ENCODE assay signal across 23 mouse cellular contexts in the genomic region with DNA sequence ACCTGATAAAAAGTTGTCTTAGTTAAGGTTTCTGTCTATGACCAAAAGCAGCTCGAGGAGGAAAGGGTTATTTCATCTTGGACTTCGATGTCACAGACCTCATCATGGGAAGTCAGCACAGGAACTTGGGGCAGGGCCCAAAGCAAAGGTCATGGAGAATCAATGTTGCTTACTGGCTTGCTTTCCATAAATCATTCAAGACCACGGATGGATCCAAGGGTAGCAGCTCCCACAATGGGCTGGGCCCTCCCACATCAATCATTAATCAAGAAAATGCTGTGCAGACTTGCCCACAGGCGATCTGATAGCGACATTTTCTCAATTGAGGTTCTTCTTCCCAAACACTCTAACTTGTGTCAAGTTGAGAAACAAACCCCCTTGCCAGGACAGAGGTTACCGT. TPM values are rescaled to one million over a fixed set of nuclear protein-coding genes. Genes with fewer than 3 reads are reported as not detected.
DNase-seq lines count a peak whose midpoint lies in the region; ATAC-seq lines count a peak whose summit lies in the region.
"Had no signal": no experiment of that assay in that cellular context is flagged by ENCODE, and none has a peak within 500 bp of the region (broad histone marks: within the 10 kb centered on the region; RNA-seq: fewer than 3 reads in every experiment).

No protein-coding gene starts in this region.

- H3K27me3 ChIP-seq in kidney, embryonic 16.5 days (ENCODE audit: insufficient read depth, low read length): no peaks in the 10 kb centered on the region
- no peaks in the 10 kb centered on the region for H3K27me3 ChIP-seq in forebrain, embryonic 14.5 days (replicated peaks; ENCODE audit: control insufficient read depth, insufficient read depth, low read length)
- H3K27me3 ChIP-seq in hindbrain, embryonic 13.5 days: no peaks in the 10 kb centered on the region
- H3K27me3 ChIP-seq: forebrain, embryonic 15.5 days; midbrain, embryonic 12.5 days had no signal

- no peak overlapping the region for H3K4me2 ChIP-seq in kidney, embryonic 16.5 days (replicated peaks; ENCODE audit: low read depth, low read length)
- no peak overlapping the region for H3K4me2 ChIP-seq in forebrain, embryonic 14.5 days (ENCODE audit: low read length)
- H3K4me2 ChIP-seq in hindbrain, embryonic 13.5 days: no peak overlapping the region
- H3K4me2 ChIP-seq: forebrain, embryonic 15.5 days; midbrain, embryonic 12.5 days had no signal

- peaks cover 10% of the 10 kb centered on the region; the same call in 1 of the 2 replicates for H3K4me1 ChIP-seq in kidney, embryonic 16.5 days (ENCODE audit: insufficient read depth, low read length)
- H3K4me1 ChIP-seq in forebrain, embryonic 14.5 days (ENCODE audit: control insufficient read depth, insufficient read depth, low read length): 0 out of 2 replicates have a peak, but pooled peaks cover 4% of the 10 kb centered on the region
- H3K4me1 ChIP-seq in hindbrain, embryonic 13.5 days (replicated peaks): 0 out of 2 replicates have a peak, but pooled peaks cover 6% of the 10 kb centered on the region

- no peaks in the 10 kb centered on the region for H3K36me3 ChIP-seq in kidney, embryonic 16.5 days (ENCODE audit: insufficient read depth, low read length)
- no peaks in the 10 kb centered on the region for H3K36me3 ChIP-seq in forebrain, embryonic 14.5 days (ENCODE audit: control insufficient read depth, insufficient read depth, low read length)
- no peaks in the 10 kb centered on the region for H3K36me3 ChIP-seq in hindbrain, embryonic 13.5 days
- H3K36me3 ChIP-seq: forebrain, embryonic 15.5 days; midbrain, embryonic 12.5 days had no signal

- H3K4me3 ChIP-seq in kidney, embryonic 16.5 days (ENCODE audit: low read length): no peak overlapping the region
- no peak overlapping the region for H3K4me3 ChIP-seq in forebrain, embryonic 14.5 days (ENCODE audit: low read depth, low read length)
- no peak overlapping the region for H3K4me3 ChIP-seq in hindbrain, embryonic 13.5 days
- H3K4me3 ChIP-seq: forebrain, embryonic 15.5 days; heart, adult 2 months; midbrain, embryonic 12.5 days; myocyte had no signal

- H3K9me3 ChIP-seq in kidney, embryonic 16.5 days (ENCODE audit: low read length): no peaks in the 10 kb centered on the region
- no peaks in the 10 kb centered on the region for H3K9me3 ChIP-seq in forebrain, embryonic 14.5 days (replicated peaks; ENCODE audit: control insufficient read depth, low read length)
- H3K9me3 ChIP-seq in hindbrain, embryonic 13.5 days: no peaks in the 10 kb centered on the region
- H3K9me3 ChIP-seq: forebrain, embryonic 15.5 days; midbrain, embryonic 12.5 days had no signal

- H3K9ac ChIP-seq in kidney, embryonic 16.5 days (replicated peaks; ENCODE audit: low read length): no peak overlapping the region
- H3K9ac ChIP-seq in forebrain, embryonic 14.5 days (ENCODE audit: low read length): no peak overlapping the region
- no peak overlapping the region for H3K9ac ChIP-seq in hindbrain, embryonic 13.5 days
- H3K9ac ChIP-seq: forebrain, embryonic 15.5 days; liver, embryonic 14.5 days; midbrain, embryonic 12.5 days had no signal

- peak; percentile 52 for DNase-seq in kidney, adult 18-20 months
- peak; percentile 5 for DNase-seq in embryo, embryonic 11 days
- DNase-seq in kidney, adult 8-10 months: peak; percentile 72 to 78
- DNase-seq in forebrain, embryonic 14.5 days (ENCODE audit: low spot score): no peak
- DNase-seq: cerebellum, adult 18-20 months; heart, adult 2 months; heart, postnatal 10 days; layer of hippocampus, adult 9-11 months; lung, postnatal 14 days; retina, postnatal 1 day; thymus, adult 2 months had no signal

- no peak; the same call in 1 of the 2 replicates for ATAC-seq in kidney, embryonic 16.5 days (ENCODE audit: low FRiP score, low TSS enrichment)
- peak; percentile 31 for ATAC-seq in megakaryocyte progenitor cell, adult 5-6 weeks (replicated peaks; ENCODE audit: poor library complexity)
- no peak for ATAC-seq in forebrain, embryonic 14.5 days
- no peak for ATAC-seq in hindbrain, embryonic 13.5 days (ENCODE audit: low FRiP score)
- ATAC-seq: forebrain, embryonic 15.5 days; hindbrain, postnatal 0 days had no signal

- H3K27ac ChIP-seq in kidney, embryonic 16.5 days (ENCODE audit: low read length): no peak overlapping the region
- H3K27ac ChIP-seq in forebrain, embryonic 14.5 days (ENCODE audit: low read depth, low read length): no peak overlapping the region
- no peak overlapping the region for H3K27ac ChIP-seq in hindbrain, embryonic 13.5 days
- H3K27ac ChIP-seq: forebrain, embryonic 15.5 days; heart, adult 2 months; hindbrain, postnatal 0 days; liver, embryonic 14.5 days; midbrain, embryonic 12.5 days had no signal

- WGBS in kidney, embryonic 16.5 days: 14% methylated on average over 6 of the region's 6 CpGs
- WGBS in forebrain, embryonic 14.5 days: 76% methylated on average over 6 of the region's 6 CpGs
- WGBS in hindbrain, embryonic 13.5 days: 42% methylated on average over 6 of the region's 6 CpGs

RNA-seq across cellular contexts. Expression of a gene that starts 27.6 kb away (rescaled TPM):
- 70.2 and 74.5 TPM in 2 replicates for polyA plus RNA-seq in kidney, embryonic 16.5 days (2015; fragmentation: Nextera tagmentation; extraction: Ambion mirVana)
- total RNA-seq in megakaryocyte progenitor cell, adult 5-6 weeks (2015): 51.1 and 55.0 TPM in 2 replicates
- total RNA-seq in megakaryocyte progenitor cell, adult 5-6 weeks (2017): 34.8 and 39.4 TPM in 2 replicates
- polyA plus RNA-seq in forebrain, embryonic 14.5 days (2014; fragmentation: Nextera tagmentation; extraction: Ambion mirVana): 42.5 and 49.5 TPM in 2 replicates
- polyA plus RNA-seq in hindbrain, embryonic 13.5 days (2015; fragmentation: Nextera tagmentation; extraction: Ambion mirVana): 74.1 and 77.0 TPM in 2 replicates

RNA-seq across cellular contexts. Expression of a gene that starts 41.9 kb away (rescaled TPM):
- 524 and 536 TPM in 2 replicates for polyA plus RNA-seq in kidney, embryonic 16.5 days (2015; fragmentation: Nextera tagmentation; extraction: Ambion mirVana)
- 570 and 584 TPM in 2 replicates for total RNA-seq in megakaryocyte progenitor cell, adult 5-6 weeks (2015)
- 744 and 755 TPM in 2 replicates for total RNA-seq in megakaryocyte progenitor cell, adult 5-6 weeks (2017)
- 473 and 475 TPM in 2 replicates for polyA plus RNA-seq in forebrain, embryonic 14.5 days (2014; fragmentation: Nextera tagmentation; extraction: Ambion mirVana)
- polyA plus RNA-seq in hindbrain, embryonic 13.5 days (2015; fragmentation: Nextera tagmentation; extraction: Ambion mirVana): 399 and 409 TPM in 2 replicates

RNA-seq across cellular contexts. Expression of a gene that starts 48.3 kb away (rescaled TPM):
- 0.41 and 0.44 TPM in 2 replicates for polyA plus RNA-seq in kidney, embryonic 16.5 days (2015; fragmentation: Nextera tagmentation; extraction: Ambion mirVana)
- not detected in 2 replicates for total RNA-seq in megakaryocyte progenitor cell, adult 5-6 weeks (2015)
- not detected in 2 replicates for total RNA-seq in megakaryocyte progenitor cell, adult 5-6 weeks (2017)
- polyA plus RNA-seq in forebrain, embryonic 14.5 days (2014; fragmentation: Nextera tagmentation; extraction: Ambion mirVana): not detected in 2 replicates
- 0.12 TPM in 1 of 2 replicates, not detected in the other for polyA plus RNA-seq in hindbrain, embryonic 13.5 days (2015; fragmentation: Nextera tagmentation; extraction: Ambion mirVana)
- total RNA-seq: hindbrain, postnatal 0 days; MEL; neutrophil, adult 5-6 weeks had no signal
- polyA plus RNA-seq: brain, embryonic 14.5 days; hindbrain, postnatal 0 days; myocyte; stomach, embryonic 14.5 days; thymus, adult 2 months had no signal
